Mouse (Mus musculus) 3T3-L1 (cell line): ENCODE results near the gene Adam23.
"Not testable (repeated sequence)": the region's sequence is repeated elsewhere in the genome, so short reads cannot be mapped to it uniquely, and the experiment has no call there.

Experiments used
- DNase-seq: peaks from one replicate; pipeline ENCODE4 v3.0.0-alpha.2; 2015; ENCODE audit warnings: low read depth, low spot score

Gene Adam23

GRCm38 (mm10) chr1:63576803-63577202 lies 131.1 kb downstream of the Adam23 start:
- no peak for DNase-seq

DNA sequence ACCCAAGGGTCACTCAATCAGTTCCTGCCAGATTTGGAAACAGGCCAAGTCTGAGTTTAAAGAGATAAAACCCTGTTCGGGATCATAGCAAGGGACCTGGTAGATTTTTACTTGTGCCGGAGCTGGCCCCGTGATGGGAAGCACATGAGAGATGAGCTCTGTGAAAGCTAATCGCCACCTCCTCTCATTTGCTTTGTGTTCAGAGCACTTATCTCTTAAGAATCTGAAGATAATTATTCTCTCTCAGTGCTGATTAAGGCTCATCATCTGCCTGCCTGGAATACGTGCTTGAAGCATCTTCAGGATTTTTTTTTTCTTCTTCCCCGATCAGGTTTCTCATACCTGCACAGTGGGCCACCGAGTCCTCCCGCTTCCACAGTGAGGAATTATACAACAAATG lies 133.5 kb downstream of the Adam23 start:
- no peak for DNase-seq

- DNase-seq = no peak
Observed at GRCm38 (mm10) chr1:63586869-63587268, 141.2 kb downstream of the Adam23 start.

DNA sequence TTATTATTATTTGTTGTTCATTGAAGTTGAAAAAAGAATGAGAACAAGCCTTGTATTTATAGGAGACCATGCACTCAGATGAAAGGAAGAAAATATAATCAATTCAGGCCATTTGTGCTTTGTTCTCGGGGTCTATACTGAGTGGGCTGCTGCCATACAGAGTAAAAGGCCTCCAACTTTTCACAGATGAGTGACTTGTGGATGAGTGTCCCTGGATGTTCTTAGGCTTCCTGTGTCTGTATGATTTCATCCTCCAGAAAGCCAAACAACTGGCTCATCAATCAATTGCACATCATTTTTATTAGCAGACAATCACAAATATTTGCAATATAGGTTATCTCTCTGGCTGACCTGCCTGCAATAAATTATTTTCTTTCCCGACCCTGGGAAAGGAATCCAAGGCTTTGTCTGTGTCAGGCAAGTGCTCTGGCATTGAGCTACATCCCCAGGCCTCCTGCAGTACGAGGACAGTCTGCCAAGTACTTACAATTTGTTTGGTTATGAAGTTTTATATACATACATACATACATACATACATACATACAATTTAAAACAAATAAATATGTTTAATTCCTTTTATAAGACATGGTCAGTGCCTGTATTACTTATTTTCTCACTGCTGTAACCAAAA lies 158.3 kb downstream of the Adam23 start:
- DNase-seq = no peak

DNA sequence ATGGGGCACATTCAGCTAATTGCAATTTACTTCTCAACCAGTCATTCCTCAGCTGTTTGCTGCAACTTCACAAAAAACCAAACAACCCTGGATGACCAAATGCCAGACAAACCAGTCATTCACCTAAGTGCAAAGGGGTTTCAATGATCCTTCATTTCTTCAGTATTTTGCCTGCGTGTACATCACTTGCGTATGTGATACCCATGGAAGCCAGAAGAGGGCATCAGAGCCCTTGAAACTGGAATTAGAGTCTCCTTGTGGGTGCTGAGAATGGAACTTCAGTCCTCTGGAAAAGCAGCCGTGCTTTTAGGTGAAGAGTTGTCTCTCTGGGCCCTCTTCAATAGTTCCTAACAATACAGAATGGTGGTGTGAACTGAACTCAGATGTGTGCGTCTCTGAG lies 163.9 kb downstream of the Adam23 start:
- DNase-seq = no peak

DNA sequence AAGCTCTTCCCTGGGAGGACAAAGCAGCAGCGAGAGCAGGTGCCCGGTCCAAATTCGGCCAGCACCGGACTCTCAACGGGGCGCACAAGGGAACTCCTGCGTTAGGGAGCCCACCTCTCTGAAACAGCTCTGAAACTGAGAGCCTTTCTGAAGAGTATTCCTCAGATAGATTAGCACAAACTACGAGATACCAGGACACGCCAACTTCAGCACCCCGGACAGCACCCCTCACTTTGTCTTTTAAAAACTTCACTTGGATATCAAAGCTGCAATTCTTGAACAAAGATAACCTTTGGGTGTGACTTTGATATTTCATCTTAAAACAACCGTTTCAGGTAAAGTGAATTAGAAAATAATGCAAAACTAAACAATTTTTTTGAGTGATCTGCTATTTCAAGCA lies 168.9 kb downstream of the Adam23 start:
- peak; percentile 72 for DNase-seq

GRCm38 (mm10) chr1:63615668-63616067 lies 170.0 kb downstream of the Adam23 start, which contains the start of gene Gm39653:
TSS of gene Gm39653 (plus strand) at chr1:63615968.
- no peak for DNase-seq

DNA sequence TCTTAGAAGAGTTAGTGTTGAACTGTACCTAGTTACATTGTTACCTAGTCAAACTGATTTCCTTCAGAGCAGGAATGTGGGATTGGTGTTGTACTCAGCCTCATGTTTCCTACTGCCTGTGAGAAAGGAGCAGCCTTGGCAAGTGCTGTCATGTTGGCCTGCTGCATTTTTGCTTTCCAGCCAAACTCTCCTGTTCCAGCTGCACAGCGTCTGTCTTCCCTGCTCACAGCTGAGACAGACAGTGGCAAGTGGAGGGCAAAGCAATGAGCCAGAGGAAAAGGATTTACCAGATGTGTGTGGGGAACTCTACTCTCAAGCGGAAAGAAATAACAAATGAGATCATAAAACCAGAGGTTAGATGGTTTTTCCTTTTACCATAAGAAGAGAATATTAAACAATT lies 182.5 kb downstream of the Adam23 start:
- peak; percentile 67 for DNase-seq

DNA sequence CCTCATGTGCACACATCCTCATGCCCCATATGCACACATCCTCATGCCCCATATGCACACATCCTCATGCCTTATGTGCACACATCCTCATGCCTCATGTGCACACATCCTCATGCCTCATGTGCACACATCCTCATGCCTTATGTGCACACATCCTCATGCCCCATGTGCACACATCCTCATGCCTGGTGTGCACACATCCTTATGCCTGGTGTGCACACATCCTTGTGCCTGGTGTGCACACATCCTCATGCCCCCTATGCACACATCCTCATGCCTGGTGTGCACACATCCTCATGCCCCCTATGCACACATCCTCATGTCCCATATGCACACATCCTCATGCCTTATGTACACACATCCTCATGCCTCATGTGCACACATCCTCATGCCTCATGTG lies 184.7 kb downstream of the Adam23 start:
- DNase-seq = not testable (repeated sequence)

GRCm38 (mm10) chr1:63639921-63640320 lies 194.2 kb downstream of the Adam23 start:
- DNase-seq = peak; percentile 39
